Mouse (Mus musculus): Measurements from ENCODE around the gene Agbl5. TPM values are rescaled to one million over a fixed set of nuclear protein-coding genes. Genes with fewer than 3 reads are reported as not detected.

The Agbl5 gene
- polyA plus RNA-seq, 1 experiment, result 3.1 TPM

DNA sequence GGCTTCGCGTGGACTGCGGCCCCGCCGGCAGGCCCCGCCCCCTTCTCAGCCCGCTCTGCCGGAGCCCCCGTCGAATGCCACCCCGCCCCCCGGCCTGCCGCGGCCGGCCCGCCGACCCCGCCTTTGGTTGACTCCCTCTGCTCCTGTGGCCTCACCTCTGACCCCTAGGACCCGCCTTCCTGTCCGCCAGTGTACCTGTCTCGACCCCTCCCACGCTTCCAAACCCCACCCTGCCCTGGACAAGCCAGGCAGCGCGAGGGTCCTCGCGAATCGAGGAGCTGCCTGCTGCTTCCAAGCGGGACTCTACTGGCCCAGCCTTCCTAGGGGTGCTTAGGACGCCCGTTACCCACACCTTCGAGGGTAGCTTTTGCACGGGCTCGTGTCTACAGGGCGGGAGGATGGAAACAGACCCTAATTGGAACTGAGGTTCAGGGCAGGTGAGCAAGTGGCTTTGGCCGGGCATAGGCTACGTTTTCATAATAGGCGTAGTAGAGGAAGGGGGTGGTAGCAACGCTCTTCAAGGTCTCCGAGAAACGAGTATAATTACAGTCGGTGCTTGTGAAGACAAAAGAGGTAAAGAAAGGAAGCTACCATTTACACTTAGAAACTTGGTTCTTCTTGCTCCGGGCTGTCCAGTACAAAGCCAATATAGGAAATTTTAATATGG is 727 bp downstream of the Agbl5 start:
- H3ac ChIP-seq (ENCODE audit: control insufficient read depth, insufficient read length), result peak overlapping the region; percentile 71
- no peaks in the 10 kb centered on the region for H3K79me2 ChIP-seq (ENCODE audit: control insufficient read depth, insufficient read depth)
- H3K4me3 ChIP-seq, result peak overlapping the region; percentile 71
- TF ChIP-seq POLR2A (IDR thresholded peaks at IDR 0.05; ENCODE audit: insufficient read length, low read depth) (no peak), USF1 (IDR thresholded peaks at IDR 0.05; ENCODE audit: low read depth) (no peak), TCF3 (IDR thresholded peaks at IDR 0.05; ENCODE audit: insufficient read length, low read depth) (no peak), POLR2AphosphoS2 (IDR thresholded peaks at IDR 0.05; ENCODE audit: insufficient read length, low read depth) (peak; percentile 37), MYOG (IDR thresholded peaks at IDR 0.05; ENCODE audit: control insufficient read depth in 1 of 3, insufficient read depth in 1 of 3, insufficient read length in 2 of 3, low read depth in 2 of 3) (no peak), MAX (IDR thresholded peaks at IDR 0.05; ENCODE audit: low read depth) (no peak)
- peaks cover 7% of the 10 kb centered on the region for H3K36me3 ChIP-seq (ENCODE audit: control insufficient read depth, insufficient read depth)
- H3K27me3 ChIP-seq (ENCODE audit: control insufficient read depth, insufficient read depth, insufficient read length), result no peaks in the 10 kb centered on the region
- H3K4me2 ChIP-seq (ENCODE audit: low read depth), result peak overlapping the region; percentile 81

GRCm38 (mm10) chr5:30890375-30890774 is 1.9 kb downstream of the Agbl5 start:
- TF ChIP-seq MYOD1 (IDR thresholded peaks at IDR 0.05; ENCODE audit: control insufficient read depth in 1 of 3, insufficient read length in 2 of 3, low read depth in 2 of 3), result no peak
- no peak for TF ChIP-seq MYOG (IDR thresholded peaks at IDR 0.05; ENCODE audit: control insufficient read depth in 1 of 3, insufficient read depth in 1 of 3, insufficient read length in 2 of 3, low read depth in 2 of 3)
- TF ChIP-seq CEBPB (IDR thresholded peaks at IDR 0.05; ENCODE audit: insufficient read depth, poor library complexity, severe bottlenecking), result no peak
- TF ChIP-seq REST (IDR thresholded peaks at IDR 0.05; ENCODE audit: insufficient read depth, insufficient read length), result no peak
- no peak for TF ChIP-seq SRF (IDR thresholded peaks at IDR 0.05; ENCODE audit: control insufficient read depth, insufficient read length, low read depth)
- no peak for TF ChIP-seq MAX (IDR thresholded peaks at IDR 0.05; ENCODE audit: low read depth)
- TF ChIP-seq POLR2A (IDR thresholded peaks at IDR 0.05; ENCODE audit: insufficient read length, low read depth), result no peak
- no peak for TF ChIP-seq USF1 (IDR thresholded peaks at IDR 0.05; ENCODE audit: low read depth)
- TF ChIP-seq POLR2AphosphoS2 (IDR thresholded peaks at IDR 0.05; ENCODE audit: insufficient read length, low read depth), result no peak
- Histone ChIP-seq H3K4me2 (ENCODE audit: low read depth) (no peak overlapping the region), H3K79me2 (ENCODE audit: control insufficient read depth, insufficient read depth) (no peaks in the 10 kb centered on the region), H3ac (ENCODE audit: control insufficient read depth, insufficient read length) (no peak overlapping the region), H3K4me3 (no peak overlapping the region), H3K36me3 (ENCODE audit: control insufficient read depth, insufficient read depth) (peaks cover 7% of the 10 kb centered on the region), H3K27me3 (ENCODE audit: control insufficient read depth, insufficient read depth, insufficient read length) (no peaks in the 10 kb centered on the region)

GRCm38 (mm10) chr5:30901860-30902259 is 13.4 kb downstream of the Agbl5 start:
- peaks cover 17% of the 10 kb centered on the region for H3K79me2 ChIP-seq (ENCODE audit: control insufficient read depth, insufficient read depth)
- no peak overlapping the region for H3ac ChIP-seq (ENCODE audit: control insufficient read depth, insufficient read length)
- TF ChIP-seq TCF12 (IDR thresholded peaks at IDR 0.05; ENCODE audit: insufficient read depth, poor library complexity, severe bottlenecking) (no peak), CEBPB (IDR thresholded peaks at IDR 0.05; ENCODE audit: insufficient read depth, poor library complexity, severe bottlenecking) (0 out of 2 replicates have a peak, but pooled peaks have one; percentile 14), USF1 (IDR thresholded peaks at IDR 0.05; ENCODE audit: low read depth) (peak; percentile 12), POLR2AphosphoS2 (IDR thresholded peaks at IDR 0.05; ENCODE audit: insufficient read length, low read depth) (peak; percentile 49)
- peak overlapping the region; percentile 29 for H3K4me2 ChIP-seq (ENCODE audit: low read depth)
- H3K27me3 ChIP-seq (ENCODE audit: control insufficient read depth, insufficient read depth, insufficient read length), result no peaks in the 10 kb centered on the region
- peaks cover 3% of the 10 kb centered on the region for H3K36me3 ChIP-seq (ENCODE audit: control insufficient read depth, insufficient read depth)
- H3K4me3 ChIP-seq, result no peak overlapping the region

DNA sequence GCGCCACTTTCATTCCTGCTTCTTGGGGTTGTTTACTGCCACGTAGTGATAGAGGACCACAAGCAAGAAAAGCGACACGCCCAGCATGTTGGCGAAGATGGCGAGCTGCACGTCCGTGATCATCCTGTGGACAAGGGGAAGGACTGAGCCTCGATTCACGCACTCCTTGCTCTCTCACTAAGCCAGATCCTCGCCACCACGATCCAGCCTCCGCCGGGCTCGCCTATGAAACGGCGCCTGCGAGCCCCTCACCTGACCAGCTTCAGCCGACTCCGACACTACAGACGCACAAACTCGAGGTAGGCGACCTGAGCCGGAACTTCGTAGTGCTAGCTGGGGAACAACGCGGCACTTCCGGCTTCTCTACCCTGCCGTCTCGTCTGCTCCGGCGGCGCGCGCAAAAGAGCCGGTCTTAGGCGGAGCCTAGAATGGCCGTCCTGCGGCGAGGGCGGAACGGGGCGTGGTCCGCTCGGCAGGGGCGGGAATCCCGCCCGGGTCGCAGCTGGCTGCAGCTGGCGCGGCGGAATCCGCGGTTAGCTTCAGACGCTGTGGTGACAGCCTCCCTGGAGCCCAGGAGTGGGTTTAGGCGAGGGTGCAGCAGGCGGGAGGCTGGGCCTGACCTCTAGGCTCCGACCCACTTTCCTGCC is 19.0 kb downstream of the Agbl5 start, which contains the start of gene Ost4:
Gene Ost4 (minus strand): TSS at position 376 of the 647 bp plus-strand sequence.
- TF ChIP-seq REST (IDR thresholded peaks at IDR 0.05; ENCODE audit: insufficient read depth, insufficient read length) (no peak), MYOG (IDR thresholded peaks at IDR 0.05; ENCODE audit: control insufficient read depth in 1 of 3, insufficient read depth in 1 of 3, insufficient read length in 2 of 3, low read depth in 2 of 3) (peak in 2 of 3 experiments; percentile 78 to 90), POLR2A (IDR thresholded peaks at IDR 0.05; ENCODE audit: insufficient read length, low read depth) (peak; percentile 93), E2F4 (IDR thresholded peaks at IDR 0.05; ENCODE audit: insufficient read depth) (peak; percentile 38), TCF3 (IDR thresholded peaks at IDR 0.05; ENCODE audit: insufficient read length, low read depth) (peak; percentile 64), CEBPB (IDR thresholded peaks at IDR 0.05; ENCODE audit: insufficient read depth, poor library complexity, severe bottlenecking) (no peak), TCF12 (IDR thresholded peaks at IDR 0.05; ENCODE audit: insufficient read depth, poor library complexity, severe bottlenecking) (no peak), POLR2AphosphoS2 (IDR thresholded peaks at IDR 0.05; ENCODE audit: insufficient read length, low read depth) (peak; percentile 74), MYOD1 (IDR thresholded peaks at IDR 0.05; ENCODE audit: control insufficient read depth in 1 of 3, insufficient read length in 2 of 3, low read depth in 2 of 3) (peak in 2 of 3 experiments; percentile 89 to 93), USF1 (IDR thresholded peaks at IDR 0.05; ENCODE audit: low read depth) (no peak), SRF (IDR thresholded peaks at IDR 0.05; ENCODE audit: control insufficient read depth, insufficient read length, low read depth) (no peak), MAX (IDR thresholded peaks at IDR 0.05; ENCODE audit: low read depth) (no peak)
- no peaks in the 10 kb centered on the region for H3K27me3 ChIP-seq (ENCODE audit: control insufficient read depth, insufficient read depth, insufficient read length)
- H3ac ChIP-seq (ENCODE audit: control insufficient read depth, insufficient read length), result peak within 1 kb of the TSS; percentile 46
- H3K79me2 ChIP-seq (ENCODE audit: control insufficient read depth, insufficient read depth), result peaks cover 22% of the 10 kb centered on the region
- H3K4me3 ChIP-seq, result peak within 1 kb of the TSS; percentile 91
- no peaks in the 10 kb centered on the region for H3K36me3 ChIP-seq (ENCODE audit: control insufficient read depth, insufficient read depth)
- peak within 1 kb of the TSS; percentile 97 for H3K4me2 ChIP-seq (ENCODE audit: low read depth)
